Mouse (Mus musculus): ENCODE results near the gene Nubp1. TPM values are rescaled to one million over a fixed set of nuclear protein-coding genes. Genes with fewer than 3 reads are reported as not detected.

The Nubp1 gene
- total RNA-seq, 2 experiments from 2014 or later, result 13.0 to 13.7 TPM

GRCm38 (mm10) chr16:10415976-10416375 is 4.2 kb downstream of the Nubp1 start:
- no peak for DNase-seq (ENCODE audit: low spot score in 2 of 2)

GRCm38 (mm10) chr16:10416866-10417265 is 5.1 kb downstream of the Nubp1 start:
- DNase-seq (ENCODE audit: low spot score in 2 of 2), result no peak

GRCm38 (mm10) chr16:10417723-10418259 is 6.0 kb downstream of the Nubp1 start:
- DNase-seq (ENCODE audit: low spot score in 2 of 2), result no peak

- DNase-seq (ENCODE audit: low spot score in 2 of 2), result no peak
Observed at GRCm38 (mm10) chr16:10420447-10421054, 8.8 kb downstream of the Nubp1 start.

- DNase-seq (ENCODE audit: low spot score in 2 of 2), result no peak
Observed at GRCm38 (mm10) chr16:10431911-10432310, 20.2 kb downstream of the Nubp1 start.

- no peak for DNase-seq (ENCODE audit: low spot score in 2 of 2)
Observed at GRCm38 (mm10) chr16:10432387-10432786, 20.6 kb downstream of the Nubp1 start.

GRCm38 (mm10) chr16:10433344-10433743 is 21.6 kb downstream of the Nubp1 start:
- DNase-seq (ENCODE audit: low spot score in 2 of 2), result no peak

GRCm38 (mm10) chr16:10436166-10436565 is 24.4 kb downstream of the Nubp1 start:
- no peak for DNase-seq (ENCODE audit: low spot score in 2 of 2)

GRCm38 (mm10) chr16:10438055-10438454 is 26.3 kb downstream of the Nubp1 start:
- DNase-seq (ENCODE audit: low spot score in 2 of 2), result no peak

- DNase-seq (ENCODE audit: low spot score in 2 of 2), result no peak
Observed at GRCm38 (mm10) chr16:10441328-10441727, 29.6 kb downstream of the Nubp1 start.

GRCm38 (mm10) chr16:10441761-10442160 is 30.0 kb downstream of the Nubp1 start:
- DNase-seq (ENCODE audit: low spot score in 2 of 2), result no peak

GRCm38 (mm10) chr16:10443723-10444122 is 32.0 kb downstream of the Nubp1 start:
- DNase-seq (ENCODE audit: low spot score in 2 of 2), result no peak

- no peak for DNase-seq (ENCODE audit: low spot score in 2 of 2)
Observed at GRCm38 (mm10) chr16:10446573-10447263, 35.0 kb downstream of the Nubp1 start.

- peak; percentile 54 to 76 for DNase-seq (ENCODE audit: low spot score in 2 of 2)
Observed at GRCm38 (mm10) chr16:10447264-10447594, 35.5 kb downstream of the Nubp1 start, which contains the start of gene Tvp23a. Gene Tvp23a, minus strand, starts transcription at chr16:10447362.

- DNase-seq (ENCODE audit: low spot score in 2 of 2), result no peak
Observed at GRCm38 (mm10) chr16:10447781-10448180, 36.0 kb downstream of the Nubp1 start.

- DNase-seq (ENCODE audit: low spot score in 2 of 2), result no peak
Observed at GRCm38 (mm10) chr16:10448931-10449330, 37.2 kb downstream of the Nubp1 start.

GRCm38 (mm10) chr16:10451906-10452305 is 40.2 kb downstream of the Nubp1 start:
- no peak for DNase-seq (ENCODE audit: low spot score in 2 of 2)

GRCm38 (mm10) chr16:10452445-10452896 is 40.7 kb downstream of the Nubp1 start:
- peak; percentile 42 to 69 for DNase-seq (ENCODE audit: low spot score in 2 of 2)

GRCm38 (mm10) chr16:10453872-10454582 is 42.3 kb downstream of the Nubp1 start:
- DNase-seq (ENCODE audit: low spot score in 2 of 2), result no peak

- no peak for DNase-seq (ENCODE audit: low spot score in 2 of 2)
Observed at GRCm38 (mm10) chr16:10454583-10454974, 42.8 kb downstream of the Nubp1 start.

GRCm38 (mm10) chr16:10460188-10460587 is 48.4 kb downstream of the Nubp1 start:
- DNase-seq (ENCODE audit: low spot score in 2 of 2), result no peak

- no peak for DNase-seq (ENCODE audit: low spot score in 2 of 2)
Observed at GRCm38 (mm10) chr16:10461178-10461577, 49.4 kb downstream of the Nubp1 start.
